Mouse (Mus musculus) erythroblast, embryonic 14.5 days (primary cell): ENCODE results near the gene Chrnb1.

Experiments used
- GATA1 ChIP-seq: IDR thresholded peaks from 2 replicates; pipeline ENCODE4 v1.6.1; 2012; ENCODE audit warnings: low read length, inconsistent platforms, mixed read lengths
- TAL1 ChIP-seq: IDR thresholded peaks from 3 replicates; pipeline ENCODE4 v1.6.1; 2012; ENCODE audit warnings: low read length, inconsistent platforms, mixed read lengths

GRCm38 (mm10) chr11:69818365-69818764 is 22.6 kb upstream of the Chrnb1 start, which contains the start of gene Spem2:
- TF ChIP-seq GATA1 (no peak), TAL1 (no peak)
